Mouse (Mus musculus) embryonic fibroblast, embryonic 13.5 days (primary cell): ENCODE results near the gene Plpp7.

Experiments
- CTCF ChIP-seq: IDR thresholded peaks from 2 replicates; pipeline ENCODE4 v1.5.1; 2011; ENCODE audit warnings: mild to moderate bottlenecking, control low read depth, low read length, moderate library complexity, borderline replicate concordance; ENCODE audit not compliant: insufficient read depth
- POLR2A ChIP-seq: IDR thresholded peaks from 2 replicates; pipeline ENCODE4 v1.6.1; 2011; ENCODE audit warnings: low read depth, mild to moderate bottlenecking, control low read depth, low read length, moderate library complexity

DNA sequence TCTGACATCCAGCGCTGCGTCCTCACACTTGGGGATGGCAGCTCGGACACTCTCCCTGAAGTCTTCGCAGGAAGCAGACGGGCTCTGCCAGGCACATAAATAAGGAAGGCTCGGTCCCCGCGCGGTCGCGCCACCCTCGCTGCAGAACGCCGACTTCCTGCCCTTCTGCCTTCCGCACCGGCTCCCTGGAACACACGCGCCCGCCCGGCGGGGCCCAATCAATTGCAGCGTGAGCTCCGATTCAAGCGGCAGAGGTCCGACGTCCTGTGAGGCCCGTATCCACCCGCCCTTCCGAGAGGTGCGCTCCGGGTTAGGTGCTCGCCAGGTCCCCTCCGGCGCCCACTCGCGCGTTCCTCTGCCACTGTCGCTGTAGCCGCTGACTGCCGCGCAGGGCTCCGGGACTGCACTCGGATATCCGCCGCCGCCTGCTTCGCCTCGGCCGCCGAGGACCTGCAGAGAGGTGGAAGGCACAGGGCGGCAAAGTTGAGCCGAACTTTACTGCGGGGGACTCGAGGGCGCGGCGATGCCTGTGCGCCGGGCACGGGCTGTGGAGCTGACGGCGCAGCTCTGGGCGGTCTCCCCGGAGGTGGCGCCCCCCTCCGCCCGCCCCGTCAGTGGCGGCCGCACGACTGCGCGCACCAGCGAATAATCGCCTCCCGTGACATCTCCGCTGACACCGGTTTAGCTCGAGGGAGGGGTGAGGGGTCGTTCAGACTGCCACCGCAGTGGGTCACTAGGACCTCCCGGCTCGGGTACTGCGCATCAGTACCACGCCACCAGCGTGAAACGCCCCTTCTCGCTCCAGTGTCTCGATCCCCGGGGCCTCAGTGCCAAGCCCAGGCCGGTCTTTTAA, 11.9 kb upstream of the Plpp7 start:
- TF ChIP-seq CTCF (no peak), POLR2A (no peak)
